Comparison of ENCODE assay signal across 8 mouse cellular contexts in the genomic region with DNA sequence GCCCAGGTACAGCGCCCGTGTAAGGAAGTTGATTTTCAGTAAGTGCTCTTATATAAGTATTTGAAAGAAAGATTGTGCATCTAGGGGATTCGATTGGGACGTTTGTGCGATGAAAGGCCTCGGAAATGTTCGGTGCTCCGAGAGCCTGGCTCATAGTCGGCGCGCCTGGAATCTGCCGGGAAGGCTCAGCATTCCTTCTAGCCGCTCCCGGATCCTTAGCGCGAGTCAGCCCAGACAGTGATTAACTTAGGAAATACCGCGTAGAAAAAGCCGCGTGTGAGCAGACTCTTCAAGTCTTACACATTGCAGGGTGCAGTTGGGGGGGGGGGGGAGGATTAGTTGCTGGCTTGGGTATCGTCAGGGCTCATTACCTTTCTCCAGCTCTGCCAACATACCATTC. TPM values are rescaled to one million over a fixed set of nuclear protein-coding genes. Genes with fewer than 3 reads are reported as not detected.
A peak's percentile ranks its signal among the peaks of the same experiment; 100 is the strongest.
DNase-seq lines count a peak whose midpoint lies in the region; ATAC-seq and TF ChIP-seq lines count a peak whose summit lies in the region.

No protein-coding gene starts in this region.

- H3K4me1 ChIP-seq in spleen, adult 2 months (ENCODE audit: control insufficient read depth, insufficient read depth, insufficient read length): no peaks in the 10 kb centered on the region
- H3K4me1 ChIP-seq in forebrain, embryonic 10.5 days: peaks cover 88% of the 10 kb centered on the region
- H3K4me1 ChIP-seq in kidney, embryonic 14.5 days (ENCODE audit: control insufficient read depth, insufficient read depth, low read length): peaks cover 70% of the 10 kb centered on the region

- WGBS in spleen, adult 2 months: 7% methylated on average over 21 of the region's 21 CpGs
- WGBS in forebrain, embryonic 10.5 days: 0% methylated on average over 21 of the region's 21 CpGs
- WGBS in kidney, embryonic 14.5 days: 1% methylated on average over 21 of the region's 21 CpGs

- TF ChIP-seq POLR2A in spleen, adult 2 months (IDR thresholded peaks at IDR 0.05; ENCODE audit: low read depth, low read length): no peak

- H3K4me2 ChIP-seq in kidney, embryonic 14.5 days (replicated peaks; ENCODE audit: low read depth, low read length): peak overlapping the region; percentile 71

- TF ChIP-seq CTCF in spleen, adult 2 months (IDR thresholded peaks at IDR 0.05; ENCODE audit: extremely low read depth, insufficient read depth, insufficient read length, insufficient replicate concordance): no peak

- peak overlapping the region; percentile 27; the same call in 1 of the 2 replicates for H3K27ac ChIP-seq in spleen, adult 2 months (ENCODE audit: insufficient read depth, low read length)
- H3K27ac ChIP-seq in forebrain, embryonic 10.5 days: peak overlapping the region; percentile 97
- H3K27ac ChIP-seq in kidney, embryonic 14.5 days (ENCODE audit: low read depth, low read length): peak overlapping the region; percentile 94

- DNase-seq in spleen, adult 2 months (ENCODE audit: low read depth in 1 of 2, low spot score in 2 of 2): no peak
- no peak for DNase-seq in spleen, adult 18-20 months
- DNase-seq in forebrain, embryonic 10.5 days (ENCODE audit: extremely low spot score, low spot score): no peak
- peak; percentile 41 for DNase-seq in lung, postnatal 36 days
- DNase-seq in cerebellum, adult 8-10 months: no peak
- no peak for DNase-seq in urinary bladder, postnatal 14 days (ENCODE audit: low spot score)

- H3K27me3 ChIP-seq in spleen, adult 2 months (ENCODE audit: control insufficient read depth, insufficient read depth, low read length): peaks cover 4% of the 10 kb centered on the region; the same call in 1 of the 2 replicates
- H3K27me3 ChIP-seq in forebrain, embryonic 10.5 days (ENCODE audit: poor library complexity, severe bottlenecking): peaks cover 11% of the 10 kb centered on the region; the same call in 1 of the 2 replicates
- H3K27me3 ChIP-seq in kidney, embryonic 14.5 days (ENCODE audit: control insufficient read depth, insufficient read depth, low read length): no peaks in the 10 kb centered on the region

- peak overlapping the region; percentile 91 for H3K9ac ChIP-seq in kidney, embryonic 14.5 days (ENCODE audit: low read depth, low read length)

- H3K36me3 ChIP-seq in spleen, adult 2 months (ENCODE audit: control insufficient read depth, insufficient read depth, low read length): no peaks in the 10 kb centered on the region
- peaks cover 40% of the 10 kb centered on the region for H3K36me3 ChIP-seq in forebrain, embryonic 10.5 days (replicated peaks)
- H3K36me3 ChIP-seq in kidney, embryonic 14.5 days (ENCODE audit: control insufficient read depth, insufficient read depth, low read length): peaks cover 39% of the 10 kb centered on the region

- H3K9me3 ChIP-seq in forebrain, embryonic 10.5 days: no peaks in the 10 kb centered on the region
- no peaks in the 10 kb centered on the region for H3K9me3 ChIP-seq in kidney, embryonic 14.5 days (ENCODE audit: control insufficient read depth, low read length)

- peak overlapping the region; percentile 50; the same call in 1 of the 2 replicates for H3K4me3 ChIP-seq in spleen, adult 2 months (ENCODE audit: extremely low read depth, insufficient read depth, insufficient read length)
- H3K4me3 ChIP-seq in forebrain, embryonic 10.5 days: peak overlapping the region; percentile 67
- H3K4me3 ChIP-seq in kidney, embryonic 14.5 days (ENCODE audit: low read length): peak overlapping the region; percentile 69

- ATAC-seq in kidney, embryonic 14.5 days (ENCODE audit: low FRiP score, low TSS enrichment): no peak
- no peak for ATAC-seq in inflammation-experienced regulatory T-cells, adult 6 months

RNA-seq across cellular contexts. Expression of a gene that starts 2.2 kb away (rescaled TPM):
- 10.7 and 10.9 TPM in 2 replicates for polyA plus RNA-seq in spleen, adult 2 months (2012; rRNA removed)
- polyA plus RNA-seq in forebrain, embryonic 10.5 days (2016; fragmentation: Nextera tagmentation; extraction: Ambion mirVana): 49.9 and 51.9 TPM in 2 replicates
- 20.8 and 30.1 TPM in 2 replicates for polyA plus RNA-seq in kidney, embryonic 14.5 days (2014; fragmentation: Nextera tagmentation; extraction: Ambion mirVana)
- under 1 TPM in 1 of 3 experiments, not detected in 2; 0.21 TPM for polyA plus RNA-seq in inflammation-experienced regulatory T-cells, adult 6 months (2017; shearing (Covaris generic))

Comparison
In these comparisons a context has a peak if more than half of its experiments do, and no peak if none do; other contexts are left out.
1. H3K27ac ChIP-seq: peak in every context shown above with its lines; median percentile 97 in forebrain, embryonic 10.5 days; 94 in kidney, embryonic 14.5 days; 27 in spleen, adult 2 months.